Mouse (Mus musculus) embryo, embryonic 9.5 days (tissue): ENCODE results near the gene Baz1a.
"Not testable (repeated sequence)": the region's sequence is repeated elsewhere in the genome, so short reads cannot be mapped to it uniquely, and the experiment has no call there.

Experiments used
- DNase-seq: peaks from one replicate; pipeline ENCODE4 v3.0.0-alpha.2; 2017; ENCODE audit errors: extremely low spot score

Baz1a gene

DNA sequence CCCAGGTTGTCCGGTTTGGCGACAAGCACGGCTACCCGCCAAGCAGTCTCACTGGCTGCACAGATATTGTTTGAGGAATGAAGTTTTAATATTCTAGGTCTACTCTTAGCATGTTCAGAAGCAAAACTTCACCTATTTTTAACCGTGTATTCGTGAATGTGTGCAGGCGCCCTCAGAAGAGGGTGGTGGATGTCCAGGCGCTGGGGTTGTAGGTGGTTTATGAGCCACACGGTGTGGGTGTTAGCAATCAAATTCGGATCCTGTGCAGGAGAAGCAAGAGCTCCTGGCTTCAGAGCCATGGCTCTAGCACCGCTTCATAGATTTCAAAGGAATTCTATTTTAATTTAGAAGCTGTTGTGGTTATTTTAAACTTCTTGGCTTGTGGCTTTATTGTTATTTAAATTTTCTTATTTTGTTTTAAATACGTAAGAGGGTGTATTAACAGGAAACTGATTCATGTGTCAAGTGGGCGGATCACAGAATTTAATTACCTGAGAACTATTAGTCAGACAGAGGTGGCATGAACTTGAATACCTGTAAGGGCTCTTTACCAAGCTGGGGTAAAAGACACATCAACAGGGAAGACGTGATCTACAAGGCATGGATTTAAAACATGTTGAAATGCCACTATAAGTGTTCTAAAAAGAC lies 6.7 kb downstream of the Baz1a start:
- no peak for DNase-seq

DNA sequence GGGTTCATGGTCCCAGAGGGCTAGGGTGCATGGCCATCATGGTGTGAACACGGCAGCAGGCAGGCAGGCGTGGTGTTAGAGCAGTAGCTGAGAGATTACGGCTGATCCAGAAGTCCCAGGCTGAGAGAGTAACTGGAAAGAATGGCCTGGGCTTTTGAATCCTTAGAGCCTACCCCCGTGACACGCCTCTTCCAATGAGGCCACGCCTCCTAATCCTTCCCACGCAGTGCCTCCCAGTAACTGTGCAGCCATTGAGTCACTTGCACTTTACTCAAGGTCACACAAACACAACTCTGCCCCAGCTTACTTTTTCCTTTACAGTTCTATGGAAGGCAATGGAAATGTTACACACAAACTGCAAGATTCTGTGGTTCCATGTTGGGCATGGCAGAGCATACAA lies 8.1 kb downstream of the Baz1a start:
- DNase-seq: no peak

DNA sequence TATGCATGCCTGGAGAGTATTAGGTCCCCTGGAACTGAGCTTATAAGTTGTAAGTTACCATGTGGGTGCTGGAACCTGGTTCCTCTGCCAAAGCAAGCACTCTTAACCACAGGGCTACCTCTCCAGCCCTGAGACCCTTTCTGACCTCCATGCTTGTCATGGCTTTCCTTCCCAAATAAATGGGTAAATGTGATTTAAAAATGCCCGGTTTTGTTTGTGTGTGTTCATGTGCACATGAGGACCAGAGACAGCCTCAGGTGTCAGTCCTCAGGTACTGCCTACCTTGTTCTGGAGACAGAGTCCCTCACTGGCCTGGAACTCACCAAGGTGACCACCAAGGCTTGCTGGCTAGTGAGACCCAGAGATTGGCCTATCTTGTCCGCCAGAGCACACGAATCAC lies 9.8 kb downstream of the Baz1a start:
- no peak for DNase-seq

GRCm38 (mm10) chr12:55003843-55004242 lies 10.3 kb downstream of the Baz1a start:
- no peak for DNase-seq

- not testable (repeated sequence) for DNase-seq
Observed at GRCm38 (mm10) chr12:55002532-55002931, 11.6 kb downstream of the Baz1a start.

DNA sequence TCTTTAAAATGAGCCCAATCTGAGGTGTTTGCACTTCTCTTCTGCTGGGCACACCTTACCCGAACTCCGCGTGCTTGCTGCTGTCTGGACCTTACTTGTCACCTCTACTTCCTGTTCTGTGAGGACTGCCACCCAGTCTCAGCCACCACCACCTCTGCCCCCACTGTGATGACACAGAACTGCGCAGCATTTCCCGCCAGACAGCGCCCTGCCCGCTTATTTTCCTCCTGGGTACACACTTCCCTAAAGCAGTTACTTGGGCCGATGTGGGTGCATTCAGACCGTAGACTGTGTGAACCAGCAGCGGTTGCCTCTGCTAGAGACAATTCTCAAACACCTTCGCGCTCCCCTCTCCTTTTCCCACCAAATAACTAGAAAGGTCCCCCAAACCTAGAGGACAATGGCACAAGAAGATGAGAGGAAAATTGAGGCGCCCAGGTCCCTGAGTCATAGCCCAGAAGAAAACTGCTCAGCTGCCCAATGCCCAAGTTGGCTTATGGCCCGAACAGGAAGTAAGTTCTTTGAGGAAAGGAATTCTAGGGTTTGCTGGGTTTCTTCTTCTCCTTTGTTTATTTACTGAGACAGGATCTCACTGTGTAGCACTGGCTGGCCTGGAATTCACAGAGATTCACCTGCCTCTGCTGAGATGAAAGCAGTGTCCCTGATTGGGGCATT lies 15.0 kb downstream of the Baz1a start:
- no peak for DNase-seq

- no peak for DNase-seq
Observed at GRCm38 (mm10) chr12:54998411-54998810, 15.7 kb downstream of the Baz1a start.

DNA sequence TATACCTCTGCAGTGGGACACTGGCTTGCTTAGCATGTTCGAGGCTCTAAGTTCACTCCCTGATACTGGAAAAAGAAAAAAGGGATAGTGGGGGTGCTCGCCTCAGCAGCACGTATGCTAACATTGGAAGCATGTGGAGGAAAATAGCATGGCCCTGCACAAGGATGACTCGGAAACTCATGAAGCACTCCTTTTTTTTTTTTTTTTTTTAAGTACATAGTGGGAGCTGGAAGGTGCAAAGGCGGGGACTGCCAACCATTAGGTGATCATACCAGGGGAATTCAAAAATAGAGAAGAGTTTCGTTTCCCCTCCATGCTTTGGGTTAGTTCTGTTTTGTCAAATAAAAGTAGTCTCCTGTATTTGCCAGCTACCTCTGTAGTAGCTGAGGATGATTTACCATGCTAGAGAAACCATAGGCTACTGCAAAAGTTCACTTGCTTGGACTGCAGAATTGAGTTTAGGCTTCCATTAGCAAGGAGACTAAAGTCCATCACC lies 17.1 kb downstream of the Baz1a start:
- DNase-seq: no peak

GRCm38 (mm10) chr12:54995965-54996364 lies 18.2 kb downstream of the Baz1a start:
- DNase-seq: no peak

- DNase-seq: no peak
Observed at GRCm38 (mm10) chr12:54994418-54994817, 19.7 kb downstream of the Baz1a start.

- DNase-seq: no peak
Observed at GRCm38 (mm10) chr12:54994068-54994386, 20.1 kb downstream of the Baz1a start.

DNA sequence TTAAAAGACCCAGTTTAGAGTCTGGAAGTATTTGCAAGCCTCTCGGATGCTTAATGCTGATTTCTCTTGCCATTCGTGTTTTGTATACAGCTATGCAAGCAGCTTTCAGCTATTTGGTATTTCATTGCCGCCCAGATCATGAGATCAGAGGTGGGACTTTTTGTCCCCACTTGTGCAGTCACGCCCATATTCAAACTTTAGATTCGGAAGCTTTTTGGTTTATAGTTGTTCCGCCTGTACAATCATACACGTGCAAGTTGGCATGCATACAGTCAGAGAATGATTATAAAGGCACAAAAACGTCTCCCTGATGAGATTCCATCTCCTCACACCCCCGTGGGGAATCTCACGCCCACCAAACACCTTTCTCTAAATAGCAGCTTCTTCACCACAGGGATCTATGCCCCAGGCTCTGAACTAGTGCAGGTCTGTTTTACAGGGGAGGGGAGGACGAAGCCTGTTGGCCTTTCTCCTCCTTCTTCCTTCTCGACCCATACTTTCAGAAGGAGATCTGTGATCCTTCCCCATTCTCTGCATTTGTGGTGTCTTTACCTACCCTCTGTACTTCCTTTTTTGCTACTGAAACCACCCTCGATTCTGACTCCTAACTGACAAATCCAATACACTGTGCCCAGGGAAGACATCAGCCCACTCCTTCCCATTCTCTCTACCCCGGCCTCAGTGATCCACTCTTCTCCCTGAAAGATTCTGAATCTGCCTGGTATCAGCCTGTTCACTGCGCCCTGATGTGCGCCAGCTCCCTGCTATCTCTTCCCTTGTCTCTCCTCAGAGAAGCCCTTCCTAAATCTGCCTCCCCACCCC lies 20.7 kb downstream of the Baz1a start:
- no peak for DNase-seq

- DNase-seq: no peak
Observed at GRCm38 (mm10) chr12:54992814-54993213, 21.3 kb downstream of the Baz1a start.

DNA sequence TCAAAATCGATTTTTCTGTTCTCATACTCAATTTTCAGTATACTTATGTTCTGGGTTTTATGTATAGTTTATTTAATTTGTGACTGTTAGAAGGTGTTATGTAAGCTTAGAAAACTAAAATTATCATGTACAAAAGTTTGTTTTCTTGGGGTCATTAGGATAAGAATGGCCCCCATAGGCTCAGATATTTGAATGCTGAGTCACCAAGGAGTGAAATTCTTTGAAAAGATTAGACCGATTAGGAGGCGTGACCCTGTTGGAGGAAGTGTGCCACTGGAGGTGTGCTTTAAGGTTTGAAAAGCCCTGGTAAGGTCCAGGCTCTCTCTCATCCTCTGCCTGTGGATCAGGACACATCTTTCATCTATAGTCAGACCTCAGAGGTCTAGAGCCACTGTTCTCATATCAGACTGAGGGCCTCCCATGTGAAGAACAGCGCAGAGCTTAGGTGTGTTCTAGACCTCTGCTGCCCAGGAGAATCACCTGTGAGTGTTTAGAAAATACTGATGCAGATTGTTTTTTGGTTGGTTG lies 25.8 kb downstream of the Baz1a start:
- no peak for DNase-seq

GRCm38 (mm10) chr12:54987156-54987555 lies 27.0 kb downstream of the Baz1a start:
- no peak for DNase-seq

- DNase-seq: peak; percentile 77
Observed at GRCm38 (mm10) chr12:54986052-54986717, 28.0 kb downstream of the Baz1a start, which contains the start of gene Gm20403. TSS of gene Gm20403 (minus strand) at chr12:54986529.

- DNase-seq: peak; percentile 72
Observed at GRCm38 (mm10) chr12:54985257-54986051, 28.7 kb downstream of the Baz1a start.

GRCm38 (mm10) chr12:54984701-54985256 lies 29.4 kb downstream of the Baz1a start:
- DNase-seq: peak; percentile 71

DNA sequence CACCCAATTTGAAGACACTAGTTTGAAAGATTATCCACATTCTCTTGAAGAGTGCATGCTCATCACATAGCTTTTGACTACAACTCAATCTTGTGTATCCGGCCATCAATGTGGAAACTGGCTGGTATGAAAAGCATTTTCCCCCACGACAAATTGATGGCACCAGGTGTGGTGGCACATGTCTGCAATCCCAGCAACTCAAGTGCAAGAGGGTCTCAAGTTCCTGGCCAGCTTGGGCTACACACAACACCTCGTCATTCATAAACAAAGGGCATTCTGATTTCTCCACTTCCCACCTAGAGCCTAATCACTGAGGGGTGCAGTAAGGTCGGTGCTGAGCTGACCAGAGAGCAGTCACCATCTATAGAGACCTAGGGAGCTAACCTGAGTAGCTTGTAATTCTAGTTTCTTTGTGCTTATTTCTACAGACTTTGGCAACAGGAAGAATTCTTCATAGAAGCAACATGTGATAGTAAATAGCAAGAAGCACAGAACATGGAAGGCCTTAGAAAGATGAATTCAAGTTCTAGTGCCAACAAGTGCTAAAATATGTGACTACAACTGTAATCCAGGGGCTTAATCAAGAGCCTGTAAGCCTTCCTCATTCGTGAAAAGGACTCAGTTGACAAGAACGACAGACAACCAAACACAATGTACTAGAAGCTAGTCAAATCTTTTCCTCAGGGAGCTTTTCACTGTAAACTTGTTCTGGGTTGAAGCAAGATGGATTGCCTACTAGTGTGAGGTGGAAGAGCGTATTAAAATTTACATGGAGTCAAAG lies 31.0 kb downstream of the Baz1a start:
- no peak for DNase-seq

DNA sequence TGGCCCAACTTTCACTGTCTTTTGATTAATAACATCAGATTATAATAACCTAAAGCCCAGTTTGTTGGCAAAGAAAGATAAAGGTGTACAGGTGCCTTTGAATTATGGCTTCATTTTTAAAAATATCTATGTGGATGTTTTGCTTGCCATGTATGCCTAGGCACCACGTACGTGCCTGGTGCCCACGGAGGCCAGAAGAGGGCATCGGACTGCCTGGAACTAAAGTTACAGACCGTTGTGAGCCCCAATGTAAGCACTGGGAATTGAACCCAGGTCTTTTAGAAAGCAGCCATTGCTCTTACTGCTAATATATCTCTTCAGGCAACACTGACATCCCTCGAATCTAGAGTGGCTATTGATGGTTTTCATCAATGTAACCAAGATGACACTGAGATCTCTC lies 32.2 kb downstream of the Baz1a start:
- DNase-seq: no peak
